Mouse (Mus musculus) kidney, adult 2 months (tissue): Measurements from ENCODE around the gene Sirt1.

Experiments
- CTCF ChIP-seq: fragments of 200-500 bp; conservative IDR thresholded peaks from 2 replicates; pipeline ENCODE4 v1.5.1; 2011; ENCODE audit warnings: low read depth, mild to moderate bottlenecking, control low read depth, low read length, moderate library complexity, mixed read lengths; ENCODE audit not compliant: insufficient read depth, insufficient read length
- POLR2A ChIP-seq: fragments of 200-500 bp; IDR thresholded peaks from one replicate; pipeline ENCODE4 v1.6.1; 2011; ENCODE audit warnings: low read depth, low read length, control low read depth

DNA sequence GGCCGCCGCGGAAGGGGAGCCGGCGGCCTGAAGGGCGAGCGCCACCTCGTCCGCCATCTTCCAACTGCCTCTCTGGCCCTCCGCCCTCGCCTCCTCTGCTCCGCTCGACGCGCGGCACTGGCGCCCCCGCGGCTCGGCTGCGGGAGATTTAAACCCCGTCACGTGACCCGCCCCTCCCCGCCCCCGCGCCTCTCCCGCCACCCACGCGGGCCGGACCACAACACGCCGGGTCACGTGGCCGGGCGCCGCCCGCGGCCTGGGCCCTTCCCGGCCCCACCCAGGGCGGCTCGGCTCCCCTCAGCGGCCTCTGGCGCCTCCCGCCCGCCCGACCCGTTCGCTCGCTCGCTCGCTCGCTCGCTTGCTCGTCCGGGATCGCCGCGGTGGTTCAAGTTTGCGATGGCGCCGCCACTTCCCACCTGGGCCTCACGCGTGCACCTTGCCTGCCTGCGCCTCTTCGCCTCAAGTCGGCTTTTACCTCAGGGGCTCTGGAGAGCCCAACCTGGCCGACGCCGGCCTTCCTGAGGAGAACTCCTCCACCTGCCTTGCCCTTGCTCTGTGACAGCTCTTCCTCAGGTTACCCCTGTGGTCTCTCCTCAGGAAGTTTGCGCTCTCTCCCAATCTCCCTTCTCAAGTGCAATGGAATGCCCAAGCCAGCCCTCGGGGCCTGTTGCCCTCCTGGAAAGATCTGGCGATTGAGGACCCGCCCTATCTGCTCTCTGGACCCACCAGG, 42.4 kb downstream of the Sirt1 start:
- TF ChIP-seq POLR2A (peak; percentile 99), CTCF (no peak)
